In genomic region chr4:54613076-54613475, GRCm38 (mm10) we compare ENCODE assay signal across 11 mouse cellular contexts.
DNase-seq lines count a peak whose midpoint lies in the region; ATAC-seq and TF ChIP-seq lines count a peak whose summit lies in the region.
"Had no signal": no experiment of that assay in that cellular context is flagged by ENCODE, and none has a peak within 500 bp of the region (broad histone marks: within the 10 kb centered on the region; RNA-seq: fewer than 3 reads in every experiment).

No protein-coding gene starts in this region.

- H3K4me2 ChIP-seq in midbrain, postnatal 0 days (ENCODE audit: low read depth, low read length, poor library complexity, severe bottlenecking) = no peak overlapping the region
- no peak overlapping the region for H3K4me2 ChIP-seq in forebrain, embryonic 12.5 days
- H3K4me2 ChIP-seq: liver, embryonic 12.5 days had no signal

- peaks cover 49% of the 10 kb centered on the region for H3K4me1 ChIP-seq in midbrain, embryonic 10.5 days
- H3K4me1 ChIP-seq in midbrain, postnatal 0 days (ENCODE audit: insufficient read depth, low read length) = no peaks in the 10 kb centered on the region
- H3K4me1 ChIP-seq in forebrain, embryonic 12.5 days = peaks cover 27% of the 10 kb centered on the region
- H3K4me1 ChIP-seq: liver, embryonic 12.5 days had no signal

- peak; percentile 34 for DNase-seq in midbrain, embryonic 10.5 days (ENCODE audit: low spot score)
- DNase-seq in midbrain, postnatal 0 days (ENCODE audit: low spot score) = no peak
- DNase-seq in gastrocnemius, postnatal 14 days = peak; percentile 35
- DNase-seq in kidney, postnatal 25 days = peak; percentile 50 to 58
- DNase-seq in Muller cell, postnatal 12 days (ENCODE audit: inconsistent ontology term) = no peak
- no peak for DNase-seq in spleen, postnatal 4 days (ENCODE audit: low spot score in 2 of 2)
- DNase-seq: cerebellum, postnatal 36 days; right cerebral cortex, postnatal 25 days had no signal

- H3K9ac ChIP-seq in midbrain, postnatal 0 days (replicated peaks; ENCODE audit: low read length, poor library complexity, severe bottlenecking) = no peak overlapping the region
- no peak overlapping the region for H3K9ac ChIP-seq in forebrain, embryonic 12.5 days
- H3K9ac ChIP-seq: liver, embryonic 12.5 days had no signal

- no peaks in the 10 kb centered on the region for H3K36me3 ChIP-seq in midbrain, embryonic 10.5 days
- no peaks in the 10 kb centered on the region for H3K36me3 ChIP-seq in midbrain, postnatal 0 days (ENCODE audit: insufficient read depth, low read length)
- H3K36me3 ChIP-seq in forebrain, embryonic 12.5 days (replicated peaks) = no peaks in the 10 kb centered on the region
- H3K36me3 ChIP-seq: liver, embryonic 12.5 days had no signal

- TF ChIP-seq CTCF in midbrain, postnatal 0 days (IDR thresholded peaks at IDR 0.05) = no peak

- intact Hi-C loops in gastrocnemius, postnatal 14 days (cut with DNase I; ENCODE audit: low total_unique reads) = no loop called here

- H3K27me3 ChIP-seq in midbrain, embryonic 10.5 days (ENCODE audit: low read depth, poor library complexity, severe bottlenecking) = peaks cover 21% of the 10 kb centered on the region
- no peaks in the 10 kb centered on the region for H3K27me3 ChIP-seq in midbrain, postnatal 0 days (ENCODE audit: insufficient read depth, low read length)
- H3K27me3 ChIP-seq in forebrain, embryonic 12.5 days = no peaks in the 10 kb centered on the region
- H3K27me3 ChIP-seq: liver, embryonic 12.5 days had no signal

- WGBS in midbrain, embryonic 10.5 days = 25% methylated on average over 3 of the region's 3 CpGs
- WGBS in midbrain, postnatal 0 days = 35% methylated on average over 3 of the region's 3 CpGs
- 15% methylated on average over 3 of the region's 3 CpGs for WGBS in forebrain, embryonic 12.5 days

- H3K4me3 ChIP-seq in midbrain, embryonic 10.5 days = 0 out of 2 replicates have a peak overlapping the region, but pooled peaks have one; percentile 4
- H3K4me3 ChIP-seq in midbrain, postnatal 0 days (ENCODE audit: low read depth, low read length) = no peak overlapping the region
- H3K4me3 ChIP-seq in forebrain, embryonic 12.5 days (replicated peaks) = no peak overlapping the region
- H3K4me3 ChIP-seq: liver, embryonic 12.5 days had no signal

- peak overlapping the region; percentile 90 for H3K27ac ChIP-seq in midbrain, embryonic 10.5 days (replicated peaks)
- no peak overlapping the region for H3K27ac ChIP-seq in midbrain, postnatal 0 days (ENCODE audit: low read depth, low read length)
- H3K27ac ChIP-seq in forebrain, embryonic 12.5 days = peak overlapping the region; percentile 59
- H3K27ac ChIP-seq: liver, embryonic 12.5 days; stomach, postnatal 0 days had no signal

- H3K9me3 ChIP-seq in midbrain, embryonic 10.5 days (replicated peaks) = 0 out of 2 replicates have a peak, but pooled peaks cover 5% of the 10 kb centered on the region
- no peaks in the 10 kb centered on the region for H3K9me3 ChIP-seq in midbrain, postnatal 0 days (ENCODE audit: low read length)
- H3K9me3 ChIP-seq in forebrain, embryonic 12.5 days = no peaks in the 10 kb centered on the region
- H3K9me3 ChIP-seq: liver, embryonic 12.5 days had no signal

- no peak for ATAC-seq in midbrain, postnatal 0 days (ENCODE audit: low FRiP score)
- ATAC-seq in forebrain, embryonic 12.5 days (ENCODE audit: low FRiP score) = no peak
- ATAC-seq: liver, embryonic 12.5 days had no signal

Comparison
In these comparisons a context has a peak if more than half of its experiments do, and no peak if none do; other contexts are left out.
1. DNase-seq: peak in midbrain, embryonic 10.5 days (single experiment), gastrocnemius, postnatal 14 days (single experiment) and kidney, postnatal 25 days (2 of 2); none in midbrain, postnatal 0 days (single experiment), Muller cell, postnatal 12 days (single experiment) and spleen, postnatal 4 days (0 of 2).